25 mouse cellular contexts compared by ENCODE assay signal in the genomic region with DNA sequence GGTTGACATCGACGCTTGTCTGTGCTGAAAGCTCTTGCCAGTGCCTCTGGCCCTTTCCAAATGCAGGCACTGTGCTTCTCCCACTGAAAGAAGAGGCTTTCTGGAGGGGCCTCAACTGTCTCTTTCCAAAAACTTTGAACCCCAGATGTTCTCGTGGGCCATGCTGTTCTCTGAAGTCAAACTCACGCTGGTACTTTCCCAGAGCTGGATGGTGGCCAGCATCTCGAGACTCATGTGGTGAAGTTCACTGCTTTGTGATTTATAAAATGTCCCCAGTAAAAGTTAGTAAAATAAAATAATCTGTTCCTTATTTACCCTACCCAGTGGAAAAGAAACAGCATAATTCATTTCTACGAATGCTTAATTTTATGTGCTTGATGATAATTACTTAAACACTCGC.
DNase-seq lines count a peak whose midpoint lies in the region; ATAC-seq and TF ChIP-seq lines count a peak whose summit lies in the region.
"Had no signal": no experiment of that assay in that cellular context is flagged by ENCODE, and none has a peak within 500 bp of the region (broad histone marks: within the 10 kb centered on the region; RNA-seq: fewer than 3 reads in every experiment).

No protein-coding gene starts in this region.

- 76% methylated on average over 7 of the region's 7 CpGs for WGBS in heart, embryonic 12.5 days
- WGBS in embryonic facial prominence, embryonic 14.5 days, result 52% methylated on average over 7 of the region's 7 CpGs
- WGBS in thymus, adult 2 months, result 89% methylated on average over 7 of the region's 7 CpGs

- no peak for ATAC-seq in heart, embryonic 12.5 days (ENCODE audit: insufficient number of reproducible peaks, low FRiP score)
- ATAC-seq in embryonic facial prominence, embryonic 14.5 days (ENCODE audit: low read depth), result no peak
- ATAC-seq: forebrain, embryonic 14.5 days; inflammation-experienced regulatory T-cells, adult 6 months; midbrain, embryonic 16.5 days had no signal

- no peaks in the 10 kb centered on the region for H3K9me3 ChIP-seq in heart, embryonic 12.5 days (replicated peaks)
- H3K9me3 ChIP-seq in embryonic facial prominence, embryonic 14.5 days (ENCODE audit: control insufficient read depth, low read length), result no peaks in the 10 kb centered on the region
- H3K9me3 ChIP-seq: heart, embryonic 13.5 days; hindbrain, embryonic 15.5 days; limb, embryonic 13.5 days had no signal

- H3K27ac ChIP-seq in heart, embryonic 12.5 days (ENCODE audit: poor library complexity, severe bottlenecking), result no peak overlapping the region
- no peak overlapping the region for H3K27ac ChIP-seq in embryonic facial prominence, embryonic 14.5 days (replicated peaks; ENCODE audit: low read depth, low read length)
- H3K27ac ChIP-seq in thymus, adult 2 months (ENCODE audit: control insufficient read depth, insufficient read depth, low read length), result no peak overlapping the region
- H3K27ac ChIP-seq: heart, adult 2 months; heart, embryonic 13.5 days; hindbrain, embryonic 15.5 days; layer of hippocampus, adult 2 months; limb, embryonic 13.5 days had no signal

- no peak overlapping the region for H3K9ac ChIP-seq in heart, embryonic 12.5 days
- H3K9ac ChIP-seq in embryonic facial prominence, embryonic 14.5 days (ENCODE audit: low read depth, low read length), result no peak overlapping the region
- H3K9ac ChIP-seq: heart, embryonic 13.5 days; hindbrain, embryonic 15.5 days; limb, embryonic 13.5 days had no signal

- TF ChIP-seq POLR2A in thymus, adult 2 months (IDR thresholded peaks at IDR 0.05; ENCODE audit: control insufficient read depth, extremely low read depth, insufficient read depth, low read length, poor library complexity), result no peak

- H3K4me2 ChIP-seq in heart, embryonic 12.5 days, result no peak overlapping the region
- no peak overlapping the region for H3K4me2 ChIP-seq in embryonic facial prominence, embryonic 14.5 days (ENCODE audit: low read depth, low read length)
- H3K4me2 ChIP-seq: heart, embryonic 13.5 days; hindbrain, embryonic 15.5 days; limb, embryonic 13.5 days; liver, embryonic 11.5 days; midbrain, embryonic 11.5 days had no signal

- DNase-seq in heart, adult 11 months, result peak; percentile 88
- DNase-seq in kidney, postnatal 36 days, result peak; percentile 5 to 49
- no peak for DNase-seq in kidney, adult 9 months
- DNase-seq in adipocyte (ENCODE audit: low spot score), result peak; percentile 49
- DNase-seq in embryonic facial prominence, embryonic 14.5 days (ENCODE audit: low spot score), result peak; percentile 56
- no peak for DNase-seq in thymus, adult 2 months
- DNase-seq: adrenal gland, adult 2 months; adrenal gland, postnatal 36 days; B cell, adult 2 months; cerebellum, adult 18-20 months; heart, adult 2 months; heart, postnatal 10 days; right cerebral cortex, postnatal 25 days; spleen, adult 18-20 months; thymus, postnatal 25 days had no signal

- H3K36me3 ChIP-seq in heart, embryonic 12.5 days, result no peaks in the 10 kb centered on the region
- H3K36me3 ChIP-seq in embryonic facial prominence, embryonic 14.5 days (ENCODE audit: control insufficient read depth, insufficient read depth, low read length), result no peaks in the 10 kb centered on the region
- no peaks in the 10 kb centered on the region for H3K36me3 ChIP-seq in thymus, adult 2 months (ENCODE audit: control insufficient read depth, insufficient read depth, low read length)
- H3K36me3 ChIP-seq: heart, embryonic 13.5 days; hindbrain, embryonic 15.5 days; limb, embryonic 13.5 days had no signal

- no peaks in the 10 kb centered on the region for H3K27me3 ChIP-seq in heart, embryonic 12.5 days (replicated peaks)
- H3K27me3 ChIP-seq in embryonic facial prominence, embryonic 14.5 days (replicated peaks; ENCODE audit: control insufficient read depth, insufficient read depth, low read length), result no peaks in the 10 kb centered on the region
- H3K27me3 ChIP-seq in thymus, adult 2 months (ENCODE audit: control insufficient read depth, insufficient read depth, low read length), result no peaks in the 10 kb centered on the region
- H3K27me3 ChIP-seq: heart, embryonic 13.5 days; limb, embryonic 13.5 days had no signal

- peaks cover 13% of the 10 kb centered on the region for H3K4me1 ChIP-seq in heart, embryonic 12.5 days (replicated peaks)
- H3K4me1 ChIP-seq in embryonic facial prominence, embryonic 14.5 days (ENCODE audit: control insufficient read depth, insufficient read depth, low read length), result 0 out of 2 replicates have a peak, but pooled peaks cover 10% of the 10 kb centered on the region
- H3K4me1 ChIP-seq in thymus, adult 2 months (replicated peaks; ENCODE audit: control insufficient read depth, insufficient read depth, low read length), result no peaks in the 10 kb centered on the region
- H3K4me1 ChIP-seq: hindbrain, embryonic 15.5 days had no signal

- no peak for TF ChIP-seq CTCF in thymus, adult 2 months (IDR thresholded peaks at IDR 0.05; ENCODE audit: borderline replicate concordance, control insufficient read depth, extremely low read depth, insufficient read depth, low read length, poor library complexity)

- H3K4me3 ChIP-seq in heart, embryonic 12.5 days, result no peak overlapping the region
- H3K4me3 ChIP-seq in embryonic facial prominence, embryonic 14.5 days (ENCODE audit: low read depth, low read length), result no peak overlapping the region
- no peak overlapping the region for H3K4me3 ChIP-seq in thymus, adult 2 months (ENCODE audit: control insufficient read depth, insufficient read depth, low read length)
- H3K4me3 ChIP-seq: heart, adult 2 months; heart, embryonic 13.5 days; hindbrain, embryonic 15.5 days; layer of hippocampus, adult 2 months; limb, embryonic 13.5 days had no signal

Comparison
In these comparisons a context has a peak if more than half of its experiments do, and no peak if none do; other contexts are left out.
1. DNase-seq: peak in heart, adult 11 months (single experiment), kidney, postnatal 36 days (2 of 2), adipocyte (single experiment) and embryonic facial prominence, embryonic 14.5 days (single experiment); none in kidney, adult 9 months (single experiment) and thymus, adult 2 months (single experiment).